Mouse (Mus musculus) embryonic fibroblast, embryonic 13.5 days (primary cell): ENCODE results near the gene Mrps27.

Source experiments
- CTCF ChIP-seq: IDR thresholded peaks from 2 replicates; pipeline ENCODE4 v1.5.1; 2011; ENCODE audit warnings: mild to moderate bottlenecking, control low read depth, low read length, moderate library complexity, borderline replicate concordance; ENCODE audit not compliant: insufficient read depth
- POLR2A ChIP-seq: IDR thresholded peaks from 2 replicates; pipeline ENCODE4 v1.6.1; 2011; ENCODE audit warnings: low read depth, mild to moderate bottlenecking, control low read depth, low read length, moderate library complexity

- TF ChIP-seq CTCF (no peak), POLR2A (no peak)
These were observed 99.0 kb downstream of the Mrps27 start for GRCm38 (mm10) chr13:99443484-99444175.
